Mouse (Mus musculus): Measurements from ENCODE around the gene Hpse2.

- TF ChIP-seq ZNF384 (IDR thresholded peaks at IDR 0.05; ENCODE audit: low read depth, low read length) (no peak), HCFC1 (IDR thresholded peaks at IDR 0.05; ENCODE audit: borderline replicate concordance, insufficient read depth, low read length) (no peak), CHD2 (IDR thresholded peaks at IDR 0.05; ENCODE audit: low read depth, low read length) (no peak), ZC3H11A (IDR thresholded peaks at IDR 0.05; ENCODE audit: borderline replicate concordance, low read depth, low read length) (no peak), MAFK (IDR thresholded peaks at IDR 0.05; ENCODE audit: insufficient read depth, low read depth, low read length) (no peak)
Observed at GRCm38 (mm10) chr19:42839621-42840294, 548.4 kb downstream of the Hpse2 start.
